Mouse (Mus musculus): ENCODE measurements around the gene Nrf1. TPM values are rescaled to one million over a fixed set of nuclear protein-coding genes. Genes with fewer than 3 reads are reported as not detected.

The Nrf1 gene
- polyA plus RNA-seq, 1 experiment from 2014 or later: 14.0 TPM

DNA sequence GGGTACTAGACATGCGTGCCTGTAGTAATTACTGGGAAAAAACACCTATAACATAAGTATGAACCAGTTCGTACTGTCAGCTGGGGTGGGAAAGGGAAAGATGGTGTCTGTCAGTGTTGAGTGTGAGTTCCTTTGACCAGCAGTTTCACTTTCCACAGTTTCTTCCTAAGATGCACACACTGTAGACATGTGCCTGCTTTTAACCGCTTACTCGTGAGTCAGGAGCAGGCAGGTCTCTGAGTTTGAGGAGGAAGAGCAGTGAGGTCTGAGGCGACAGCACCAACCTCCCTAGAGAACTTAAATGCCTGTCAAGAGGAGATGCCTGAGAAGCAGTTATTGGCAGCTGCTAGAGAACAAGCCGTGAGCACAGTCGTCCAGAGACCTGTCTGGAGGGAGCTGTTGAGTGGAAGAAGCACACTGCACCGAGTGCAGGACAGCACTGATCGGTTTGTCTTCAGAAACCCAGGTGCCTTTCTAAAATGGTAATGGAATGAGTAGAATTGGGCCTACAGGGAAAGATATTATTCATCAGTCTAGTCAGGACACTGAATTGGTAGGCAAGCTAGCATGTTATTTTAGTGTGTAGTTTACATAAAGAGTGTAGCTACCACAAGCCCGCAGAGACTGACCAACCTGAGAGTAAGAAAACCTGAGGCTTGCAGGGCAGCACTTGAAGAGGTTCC lies 62.2 kb downstream of the Nrf1 start:
- TF ChIP-seq CTCF (IDR thresholded peaks at IDR 0.05; ENCODE audit: low read depth): no peak
- H3K9me3 ChIP-seq (ENCODE audit: control insufficient read depth): no peaks in the 10 kb centered on the region
- WGBS: 94% methylated on average over 10 of the region's 10 CpGs
- no peak overlapping the region for H3K9ac ChIP-seq (ENCODE audit: low read depth, low read length)
- no peaks in the 10 kb centered on the region for H3K4me1 ChIP-seq (replicated peaks; ENCODE audit: control insufficient read depth, insufficient read depth, low read length)
- no peaks in the 10 kb centered on the region for H3K27me3 ChIP-seq (replicated peaks; ENCODE audit: control insufficient read depth, insufficient read depth, low read length)
- no peak overlapping the region for H3K4me2 ChIP-seq (replicated peaks; ENCODE audit: low read depth)
- no peak overlapping the region for H3K4me3 ChIP-seq (ENCODE audit: low read depth, low read length)
- no peak for ATAC-seq
- no peak overlapping the region for H3K27ac ChIP-seq (ENCODE audit: low read depth, low read length)
- H3K36me3 ChIP-seq (ENCODE audit: control insufficient read depth, insufficient read depth): peaks cover 41% of the 10 kb centered on the region

DNA sequence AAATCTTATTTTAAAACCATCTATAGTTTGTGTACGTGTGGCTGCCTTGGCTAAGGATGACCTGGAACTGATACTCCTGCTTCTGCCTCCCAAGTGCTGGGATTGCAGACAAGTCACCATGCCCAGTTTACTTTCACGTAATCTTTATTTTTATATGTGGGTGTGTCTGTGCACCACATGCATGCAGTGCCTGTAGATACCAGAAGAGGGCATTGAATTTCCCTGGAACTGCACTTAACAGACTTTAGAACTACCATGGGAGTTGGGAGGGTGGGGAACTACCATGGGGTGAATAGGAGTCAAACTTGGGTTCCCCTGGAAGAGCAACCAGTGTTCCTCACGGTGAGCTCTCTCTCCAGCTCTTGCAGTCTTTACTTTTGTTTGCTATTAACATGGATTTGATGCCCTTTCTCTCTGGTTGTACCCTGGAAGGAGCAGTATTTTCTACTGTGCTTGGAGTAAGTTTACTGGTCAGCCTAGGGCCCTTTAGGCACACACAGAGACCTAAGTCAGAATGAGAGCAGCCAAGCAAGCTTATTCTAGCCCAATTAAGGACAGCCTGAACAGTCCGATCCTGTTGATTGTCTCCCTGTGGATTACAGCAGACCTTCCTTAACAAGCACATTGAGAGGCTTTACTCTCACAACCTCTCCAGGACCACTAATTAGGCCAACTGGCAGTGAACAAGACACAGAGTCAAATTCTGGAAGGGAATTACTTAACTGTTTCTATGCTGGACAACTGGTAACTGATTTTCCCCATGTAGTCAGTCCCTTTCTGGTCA lies 64.8 kb downstream of the Nrf1 start:
- Histone ChIP-seq H3K9ac (ENCODE audit: low read depth, low read length) (no peak overlapping the region), H3K27me3 (replicated peaks; ENCODE audit: control insufficient read depth, insufficient read depth, low read length) (no peaks in the 10 kb centered on the region), H3K9me3 (ENCODE audit: control insufficient read depth) (no peaks in the 10 kb centered on the region), H3K4me2 (replicated peaks; ENCODE audit: low read depth) (no peak overlapping the region), H3K4me1 (replicated peaks; ENCODE audit: control insufficient read depth, insufficient read depth, low read length) (no peaks in the 10 kb centered on the region), H3K27ac (ENCODE audit: low read depth, low read length) (no peak overlapping the region), H3K4me3 (ENCODE audit: low read depth, low read length) (no peak overlapping the region), H3K36me3 (ENCODE audit: control insufficient read depth, insufficient read depth) (peaks cover 61% of the 10 kb centered on the region)
- peak; percentile 21 for TF ChIP-seq CTCF (IDR thresholded peaks at IDR 0.05; ENCODE audit: low read depth)
- 96% methylated on average over 4 of the region's 4 CpGs for WGBS
- no peak for ATAC-seq

DNA sequence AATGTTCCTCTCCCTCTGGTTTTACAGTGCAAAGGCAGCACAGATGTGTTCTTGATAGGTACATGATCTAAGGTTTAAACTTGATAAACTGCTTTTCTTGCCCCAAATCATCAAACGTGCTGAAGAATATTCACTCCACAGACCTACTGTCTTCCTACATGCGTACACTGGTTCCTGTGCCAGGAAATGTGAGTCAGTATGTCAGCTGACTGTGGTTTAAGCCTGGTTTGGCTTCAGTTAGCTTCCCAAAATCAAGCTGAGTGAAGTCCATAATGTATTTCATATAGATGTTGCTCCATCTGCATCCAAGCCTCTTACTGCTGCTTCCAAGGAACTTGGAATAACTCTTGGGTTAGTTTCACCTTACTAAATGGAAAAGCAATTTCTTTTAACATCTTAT lies 66.3 kb downstream of the Nrf1 start:
- no peak for ATAC-seq
- Histone ChIP-seq H3K9ac (ENCODE audit: low read depth, low read length) (no peak overlapping the region), H3K9me3 (ENCODE audit: control insufficient read depth) (no peaks in the 10 kb centered on the region), H3K4me1 (replicated peaks; ENCODE audit: control insufficient read depth, insufficient read depth, low read length) (no peaks in the 10 kb centered on the region), H3K27me3 (replicated peaks; ENCODE audit: control insufficient read depth, insufficient read depth, low read length) (no peaks in the 10 kb centered on the region), H3K4me3 (ENCODE audit: low read depth, low read length) (no peak overlapping the region), H3K27ac (ENCODE audit: low read depth, low read length) (no peak overlapping the region), H3K36me3 (ENCODE audit: control insufficient read depth, insufficient read depth) (peaks cover 74% of the 10 kb centered on the region), H3K4me2 (replicated peaks; ENCODE audit: low read depth) (no peak overlapping the region)
- no peak for TF ChIP-seq CTCF (IDR thresholded peaks at IDR 0.05; ENCODE audit: low read depth)
- WGBS: 86% methylated on average over 2 of the region's 2 CpGs

DNA sequence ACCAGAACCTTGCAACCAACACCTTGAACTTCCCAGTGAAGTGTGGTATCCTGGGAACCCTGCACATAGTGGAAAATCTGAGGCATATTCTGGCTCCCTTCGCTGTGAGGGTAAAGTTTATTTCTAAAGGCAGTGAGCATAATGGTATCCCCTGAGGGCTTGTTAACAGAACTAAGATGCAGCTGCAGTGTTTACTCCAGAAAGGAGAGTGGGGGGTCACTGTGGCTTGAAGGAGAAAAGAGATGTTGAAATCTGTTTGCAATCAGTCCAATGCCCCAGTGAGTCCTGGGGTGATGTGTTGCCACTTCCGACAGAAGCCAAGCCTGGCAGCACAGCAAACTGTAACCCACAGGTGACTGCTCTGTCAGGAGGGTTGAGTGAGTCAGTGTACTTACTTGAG lies 73.4 kb downstream of the Nrf1 start:
- no peak overlapping the region for H3K9ac ChIP-seq (ENCODE audit: low read depth, low read length)
- H3K27ac ChIP-seq (ENCODE audit: low read depth, low read length): no peak overlapping the region
- TF ChIP-seq CTCF (IDR thresholded peaks at IDR 0.05; ENCODE audit: low read depth): no peak
- WGBS: 91% methylated on average over 2 of the region's 2 CpGs
- no peak for ATAC-seq
- no peaks in the 10 kb centered on the region for H3K9me3 ChIP-seq (ENCODE audit: control insufficient read depth)
- no peak overlapping the region for H3K4me2 ChIP-seq (replicated peaks; ENCODE audit: low read depth)
- H3K4me1 ChIP-seq (replicated peaks; ENCODE audit: control insufficient read depth, insufficient read depth, low read length): no peaks in the 10 kb centered on the region
- no peak overlapping the region for H3K4me3 ChIP-seq (ENCODE audit: low read depth, low read length)
- H3K27me3 ChIP-seq (replicated peaks; ENCODE audit: control insufficient read depth, insufficient read depth, low read length): no peaks in the 10 kb centered on the region
- peaks cover 67% of the 10 kb centered on the region for H3K36me3 ChIP-seq (ENCODE audit: control insufficient read depth, insufficient read depth)

DNA sequence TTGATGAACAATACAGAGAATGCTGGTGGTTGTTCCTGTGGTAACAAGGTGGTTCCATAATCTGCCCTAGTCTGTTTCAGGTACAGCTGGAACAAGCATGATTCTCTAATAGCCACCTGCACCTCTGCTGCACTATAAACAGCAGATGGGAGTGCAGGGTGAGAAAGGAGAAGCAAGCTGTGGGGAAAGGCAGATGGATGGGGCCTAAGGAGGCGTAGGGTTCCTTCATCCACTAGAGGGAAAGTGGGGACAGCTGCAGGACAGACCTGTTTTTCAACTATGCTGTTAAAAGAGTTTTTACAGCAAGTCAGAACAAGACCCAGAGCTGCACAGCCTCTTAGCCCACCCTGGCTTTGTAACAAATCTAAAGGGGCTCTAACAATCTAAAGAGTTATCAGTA lies 73.8 kb downstream of the Nrf1 start:
- H3K27ac ChIP-seq (ENCODE audit: low read depth, low read length): no peak overlapping the region
- no peak overlapping the region for H3K4me3 ChIP-seq (ENCODE audit: low read depth, low read length)
- no peak overlapping the region for H3K4me2 ChIP-seq (replicated peaks; ENCODE audit: low read depth)
- peaks cover 63% of the 10 kb centered on the region for H3K36me3 ChIP-seq (ENCODE audit: control insufficient read depth, insufficient read depth)
- no peak for TF ChIP-seq CTCF (IDR thresholded peaks at IDR 0.05; ENCODE audit: low read depth)
- ATAC-seq: no peak
- H3K9me3 ChIP-seq (ENCODE audit: control insufficient read depth): no peaks in the 10 kb centered on the region
- no peaks in the 10 kb centered on the region for H3K4me1 ChIP-seq (replicated peaks; ENCODE audit: control insufficient read depth, insufficient read depth, low read length)
- no peak overlapping the region for H3K9ac ChIP-seq (ENCODE audit: low read depth, low read length)
- WGBS: 73% methylated on average over 1 of the region's 1 CpGs
- H3K27me3 ChIP-seq (replicated peaks; ENCODE audit: control insufficient read depth, insufficient read depth, low read length): no peaks in the 10 kb centered on the region

DNA sequence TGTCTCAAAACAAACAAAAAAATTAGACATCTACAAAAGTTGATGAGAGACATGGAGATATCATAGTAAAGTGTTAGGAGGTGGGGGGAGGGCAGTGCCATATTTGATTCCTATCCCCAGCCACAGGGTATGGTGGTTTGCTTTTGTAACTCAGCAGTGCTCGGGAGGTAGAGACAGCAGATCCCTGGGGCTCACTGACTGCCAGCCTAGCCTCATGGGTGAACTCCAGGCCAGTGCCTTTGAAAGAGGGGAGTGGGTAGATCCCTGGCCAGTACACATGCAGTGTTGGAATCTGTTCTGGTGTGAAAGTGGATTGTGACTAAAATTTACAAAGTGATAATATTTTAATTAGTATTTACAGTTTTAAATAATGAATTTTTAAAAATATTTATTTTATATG lies 75.6 kb downstream of the Nrf1 start:
- H3K4me3 ChIP-seq (ENCODE audit: low read depth, low read length): no peak overlapping the region
- peaks cover 60% of the 10 kb centered on the region for H3K36me3 ChIP-seq (ENCODE audit: control insufficient read depth, insufficient read depth)
- TF ChIP-seq CTCF (IDR thresholded peaks at IDR 0.05; ENCODE audit: low read depth): no peak
- WGBS: 100% methylated on average over 1 of the region's 1 CpGs
- H3K27ac ChIP-seq (ENCODE audit: low read depth, low read length): no peak overlapping the region
- H3K27me3 ChIP-seq (replicated peaks; ENCODE audit: control insufficient read depth, insufficient read depth, low read length): no peaks in the 10 kb centered on the region
- ATAC-seq: no peak
- H3K9me3 ChIP-seq (ENCODE audit: control insufficient read depth): no peaks in the 10 kb centered on the region
- H3K4me1 ChIP-seq (replicated peaks; ENCODE audit: control insufficient read depth, insufficient read depth, low read length): no peaks in the 10 kb centered on the region
- no peak overlapping the region for H3K9ac ChIP-seq (ENCODE audit: low read depth, low read length)
- no peak overlapping the region for H3K4me2 ChIP-seq (replicated peaks; ENCODE audit: low read depth)

Data from intestine, postnatal 0 days (tissue).